Mouse (Mus musculus): ENCODE measurements around the gene Krtap28-13. TPM values are rescaled to one million over a fixed set of nuclear protein-coding genes. Genes with fewer than 3 reads are reported as not detected.

The Krtap28-13 gene
- polyA plus RNA-seq, 1 experiment from 2014 or later = not detected

- no peak overlapping the region for H3K27ac ChIP-seq
- H3K27me3 ChIP-seq (ENCODE audit: insufficient read depth, low read length) = no peaks in the 10 kb centered on the region
- H3K36me3 ChIP-seq (ENCODE audit: insufficient read depth, low read length) = no peaks in the 10 kb centered on the region
- no peak overlapping the region for H3K4me2 ChIP-seq (ENCODE audit: low read length)
- no peaks in the 10 kb centered on the region for H3K4me1 ChIP-seq (replicated peaks; ENCODE audit: insufficient read depth, low read length)
- 43% methylated on average over 1 of the region's 1 CpGs for WGBS
- ATAC-seq (replicated peaks; ENCODE audit: low FRiP score, low read depth) (no peak), DNase-seq (ENCODE audit: low spot score) (no peak)
- no peak overlapping the region for H3K4me3 ChIP-seq (replicated peaks; ENCODE audit: low read depth, low read length)
- H3K9me3 ChIP-seq (replicated peaks; ENCODE audit: low read length) = no peaks in the 10 kb centered on the region
- no peak for TF ChIP-seq CTCF (IDR thresholded peaks at IDR 0.05; ENCODE audit: low read depth)
- no peak overlapping the region for H3K9ac ChIP-seq (ENCODE audit: low read depth, low read length)
Measured at GRCm38 (mm10) chr1:83105464-83105863, 44.7 kb downstream of the Krtap28-13 start.

- ATAC-seq (replicated peaks; ENCODE audit: low FRiP score, low read depth) (no peak), DNase-seq (ENCODE audit: low spot score) (no peak)
- Histone ChIP-seq H3K36me3 (ENCODE audit: insufficient read depth, low read length) (no peaks in the 10 kb centered on the region), H3K27ac (no peak overlapping the region), H3K4me1 (replicated peaks; ENCODE audit: insufficient read depth, low read length) (no peaks in the 10 kb centered on the region), H3K27me3 (ENCODE audit: insufficient read depth, low read length) (no peaks in the 10 kb centered on the region), H3K9ac (ENCODE audit: low read depth, low read length) (no peak overlapping the region), H3K4me3 (replicated peaks; ENCODE audit: low read depth, low read length) (no peak overlapping the region), H3K9me3 (replicated peaks; ENCODE audit: low read length) (no peaks in the 10 kb centered on the region), H3K4me2 (ENCODE audit: low read length) (no peak overlapping the region)
- TF ChIP-seq CTCF (IDR thresholded peaks at IDR 0.05; ENCODE audit: low read depth) = no peak
- 82% methylated on average over 5 of the region's 5 CpGs for WGBS
Measured at GRCm38 (mm10) chr1:83107410-83107978, 46.8 kb downstream of the Krtap28-13 start.

- Histone ChIP-seq H3K36me3 (ENCODE audit: insufficient read depth, low read length) (no peaks in the 10 kb centered on the region), H3K4me3 (replicated peaks; ENCODE audit: low read depth, low read length) (no peak overlapping the region), H3K9me3 (replicated peaks; ENCODE audit: low read length) (no peaks in the 10 kb centered on the region), H3K4me1 (replicated peaks; ENCODE audit: insufficient read depth, low read length) (no peaks in the 10 kb centered on the region), H3K9ac (ENCODE audit: low read depth, low read length) (no peak overlapping the region), H3K4me2 (ENCODE audit: low read length) (no peak overlapping the region), H3K27ac (no peak overlapping the region), H3K27me3 (ENCODE audit: insufficient read depth, low read length) (no peaks in the 10 kb centered on the region)
- ATAC-seq (replicated peaks; ENCODE audit: low FRiP score, low read depth) = no peak
- TF ChIP-seq CTCF (IDR thresholded peaks at IDR 0.05; ENCODE audit: low read depth) = no peak
- DNase-seq (ENCODE audit: low spot score) = no peak
Measured at GRCm38 (mm10) chr1:83110992-83111391, 50.3 kb downstream of the Krtap28-13 start.

Other genes starting within 250 kb of the Krtap28-13 start
- 23.5 and 25.2 TPM in 2 replicates for gene Agfg1, start 221.4 kb upstream of the Krtap28-13 start, polyA plus RNA-seq (2015; fragmentation: Nextera tagmentation; extraction: Ambion mirVana)
- gene A030005L19Rik, start 147.6 kb upstream of the Krtap28-13 start, polyA plus RNA-seq (2015; fragmentation: Nextera tagmentation; extraction: Ambion mirVana) = not detected in 2 replicates
- not detected in 2 replicates for gene A030014E15Rik, start 136.0 kb upstream of the Krtap28-13 start, polyA plus RNA-seq (2015; fragmentation: Nextera tagmentation; extraction: Ambion mirVana)
- not detected in 2 replicates for gene Gm6217, start 129.5 kb upstream of the Krtap28-13 start, polyA plus RNA-seq (2015; fragmentation: Nextera tagmentation; extraction: Ambion mirVana)
- not detected in 2 replicates for gene A030003K21Rik, start 117.5 kb upstream of the Krtap28-13 start, polyA plus RNA-seq (2015; fragmentation: Nextera tagmentation; extraction: Ambion mirVana)
- gene Gm7544, start 104.9 kb upstream of the Krtap28-13 start, polyA plus RNA-seq (2015; fragmentation: Nextera tagmentation; extraction: Ambion mirVana) = not detected in 2 replicates
- not detected in 2 replicates for gene Gm47955, start 100.6 kb upstream of the Krtap28-13 start, polyA plus RNA-seq (2015; fragmentation: Nextera tagmentation; extraction: Ambion mirVana)
- not detected in 2 replicates for gene Gm47959, start 60.4 kb upstream of the Krtap28-13 start, polyA plus RNA-seq (2015; fragmentation: Nextera tagmentation; extraction: Ambion mirVana)
- gene Slc19a3, start 22.5 kb upstream of the Krtap28-13 start, polyA plus RNA-seq (2015; fragmentation: Nextera tagmentation; extraction: Ambion mirVana) = 3.1 and 3.4 TPM in 2 replicates
- gene Krtap28-10, start 18.4 kb upstream of the Krtap28-13 start, polyA plus RNA-seq (2015; fragmentation: Nextera tagmentation; extraction: Ambion mirVana) = not detected in 2 replicates
- not detected in 2 replicates for gene Gm47969, start 16.0 kb upstream of the Krtap28-13 start, polyA plus RNA-seq (2015; fragmentation: Nextera tagmentation; extraction: Ambion mirVana)
- gene A030005K14Rik, start 1.6 kb upstream of the Krtap28-13 start, polyA plus RNA-seq (2015; fragmentation: Nextera tagmentation; extraction: Ambion mirVana) = not detected in 2 replicates
- 0.46 and 1.5 TPM in 2 replicates for gene Ccl20, start 55.8 kb downstream of the Krtap28-13 start, polyA plus RNA-seq (2015; fragmentation: Nextera tagmentation; extraction: Ambion mirVana)
- 0.38 and 0.55 TPM in 2 replicates for gene Daw1, start 98.8 kb downstream of the Krtap28-13 start, polyA plus RNA-seq (2015; fragmentation: Nextera tagmentation; extraction: Ambion mirVana)

All from kidney, postnatal 0 days (tissue).